Mouse (Mus musculus) adrenal gland, postnatal 0 days (tissue): ENCODE results near the gene Aif1l. TPM values are rescaled to one million over a fixed set of nuclear protein-coding genes. Genes with fewer than 3 reads are reported as not detected.

ENCODE experiments used
- polyA plus RNA-seq: library from polyadenylated mRNA; unstranded; fragments of >200 nt; fragmentation: Nextera tagmentation; extraction: Ambion mirVana; gene quantifications from 2 replicates; pipeline ENCODE4 v1.2.1, GENCODE M21; 2015

Gene Aif1l
- polyA plus RNA-seq, result 19.6 and 45.6 TPM in 2 replicates

DNA sequence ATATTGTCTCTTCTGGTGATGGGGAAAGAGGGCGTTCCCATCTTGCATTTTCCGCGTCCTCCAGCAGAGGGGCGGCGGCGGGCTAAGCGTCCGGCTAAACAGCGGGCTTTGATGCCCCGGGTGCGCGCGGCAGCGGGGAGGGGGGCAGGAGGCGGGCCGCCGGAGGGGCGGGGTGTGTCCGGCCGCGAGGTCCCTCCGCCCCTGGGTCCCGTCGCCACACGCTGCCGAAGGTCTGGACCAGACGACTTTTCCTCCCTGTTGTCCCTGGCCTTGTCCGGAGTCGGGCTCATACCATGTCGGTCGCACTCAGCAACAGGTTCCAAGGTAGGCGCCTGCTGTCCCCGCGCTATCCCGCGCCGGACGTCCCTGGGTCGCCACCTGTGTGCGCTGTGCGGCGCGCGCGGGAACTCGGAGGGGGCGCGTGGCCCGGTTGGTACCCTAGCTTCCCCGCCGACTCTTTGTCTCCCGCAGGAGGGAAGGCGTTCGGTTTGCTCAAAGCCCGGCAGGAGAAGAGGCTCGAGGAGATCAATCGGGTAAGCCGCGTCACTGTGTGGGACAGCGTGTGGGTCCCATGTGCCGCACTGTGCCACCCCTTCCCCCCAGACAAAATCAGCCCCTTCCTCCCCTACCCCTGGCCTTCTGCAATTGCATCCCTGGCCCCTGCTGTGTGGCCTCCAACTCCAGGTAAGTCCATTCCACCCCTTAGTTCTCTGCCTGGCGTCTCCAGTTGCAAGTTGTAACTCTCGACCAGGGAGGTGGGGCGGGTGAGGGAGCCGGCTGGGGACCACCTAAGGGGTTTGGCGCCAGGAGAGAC is at the start of gene Aif1l:
TSS of gene Aif1l (plus strand) at position 82 of the 814 bp plus-strand sequence.

GRCm38 (mm10) chr2:31974141-31974808 is 24.3 kb downstream of the Aif1l start, which contains the start of gene Nup214:
Gene Nup214 (plus strand): TSS chr2:31974436.

Other genes with a start within 250 kb of the Aif1l start
- gene Qrfp, start 139.6 kb upstream of the Aif1l start, polyA plus RNA-seq, result 0.06 and 0.13 TPM in 2 replicates
- 0.23 and 0.52 TPM in 2 replicates for gene Fibcd1, start 104.1 kb upstream of the Aif1l start, polyA plus RNA-seq
- 0.71 and 2.0 TPM in 2 replicates for gene Lamc3, start 62.8 kb upstream of the Aif1l start, polyA plus RNA-seq
- gene Nup214, start 24.3 kb downstream of the Aif1l start, polyA plus RNA-seq, result 31.9 and 50.5 TPM in 2 replicates
- gene Fam78a, start 134.7 kb downstream of the Aif1l start, polyA plus RNA-seq, result 1.3 and 2.1 TPM in 2 replicates
- 9.1 and 10.8 TPM in 2 replicates for gene Plpp7, start 145.4 kb downstream of the Aif1l start, polyA plus RNA-seq
- gene Prrc2b, start 200.9 kb downstream of the Aif1l start, polyA plus RNA-seq, result 34.6 and 37.2 TPM in 2 replicates